Mouse (Mus musculus) kidney, embryonic 16.5 days (tissue): ENCODE measurements around the gene Itih5. TPM values are rescaled to one million over a fixed set of nuclear protein-coding genes. Genes with fewer than 3 reads are reported as not detected.

Experiments
- ATAC-seq: fragments of 200-750 bp; cut with Nextera tagmentation; 2 replicates; pipeline ENCODE4 v1.8.0; 2017; ENCODE audit warnings: moderate TSS enrichment; ENCODE audit not compliant: low FRiP score, low TSS enrichment
- H3K27ac ChIP-seq: fragments of 300-500 bp; sonication (generic); 2 replicates; pipeline ENCODE4 v1.5.1; 2014; ENCODE audit warnings: low read length
- H3K27me3 ChIP-seq: fragments of 300-500 bp; sonication (generic); 2 replicates; pipeline ENCODE4 v1.6.1; 2014; ENCODE audit warnings: low read length, control low read depth, mixed read lengths; ENCODE audit not compliant: insufficient read depth
- H3K36me3 ChIP-seq: fragments of 300-500 bp; sonication (generic); 2 replicates; pipeline ENCODE4 v1.6.1; 2014; ENCODE audit warnings: low read length, control low read depth, mixed read lengths; ENCODE audit not compliant: insufficient read depth
- H3K4me1 ChIP-seq: fragments of 300-500 bp; sonication (generic); 2 replicates; pipeline ENCODE4 v1.6.1; 2014; ENCODE audit warnings: low read length, control low read depth, mixed read lengths; ENCODE audit not compliant: insufficient read depth
- H3K4me2 ChIP-seq: fragments of 300-500 bp; sonication (generic); replicated peaks from 2 replicates; pipeline ENCODE4 v1.6.1; 2014; ENCODE audit warnings: low read depth, low read length
- H3K4me3 ChIP-seq: fragments of 300-500 bp; sonication (generic); 2 replicates; pipeline ENCODE4 v1.5.1; 2014; ENCODE audit warnings: mild to moderate bottlenecking, low read length
- H3K9ac ChIP-seq: fragments of 300-500 bp; sonication (generic); replicated peaks from 2 replicates; pipeline ENCODE4 v1.6.1; 2014; ENCODE audit warnings: low read length
- H3K9me3 ChIP-seq: fragments of 300-500 bp; sonication (generic); 2 replicates; pipeline ENCODE4 v1.6.1; 2016; ENCODE audit warnings: low read length, control low read depth
- WGBS: fragments of 180-500 bp; shearing (Covaris S2); extraction: QIAGEN DNeasy Blood & Tissue Kit; methylation state at CpG from one replicate; pipeline ENCODE4 v1.1.7; 2014; 5-methylcytosine and 5-hydroxymethylcytosine counted together
- polyA plus RNA-seq: library from polyadenylated mRNA; unstranded; fragments of >200 nt; fragmentation: Nextera tagmentation; extraction: Ambion mirVana; gene quantifications from 2 replicates; pipeline ENCODE4 v1.2.1, GENCODE M21; 2015

Itih5 gene
- polyA plus RNA-seq, 1 experiment from 2014 or later: 7.0 TPM

GRCm38 (mm10) chr2:10251466-10251865, 98.1 kb downstream of the Itih5 start:
- H3K4me2 ChIP-seq: no peak overlapping the region
- no peaks in the 10 kb centered on the region for H3K36me3 ChIP-seq
- H3K9ac ChIP-seq: no peak overlapping the region
- no peaks in the 10 kb centered on the region for H3K9me3 ChIP-seq
- H3K4me3 ChIP-seq: no peak overlapping the region
- no peaks in the 10 kb centered on the region for H3K4me1 ChIP-seq
- H3K27ac ChIP-seq: no peak overlapping the region
- no peaks in the 10 kb centered on the region for H3K27me3 ChIP-seq
- ATAC-seq: peak; percentile 27; the same call in 1 of the 2 replicates
- 75% methylated on average over 9 of the region's 9 CpGs for WGBS

- H3K4me2 ChIP-seq: no peak overlapping the region
- no peak overlapping the region for H3K4me3 ChIP-seq
- H3K27me3 ChIP-seq: no peaks in the 10 kb centered on the region
- 68% methylated on average over 2 of the region's 2 CpGs for WGBS
- no peak overlapping the region for H3K27ac ChIP-seq
- no peak for ATAC-seq
- H3K4me1 ChIP-seq: no peaks in the 10 kb centered on the region
- H3K36me3 ChIP-seq: no peaks in the 10 kb centered on the region
- no peaks in the 10 kb centered on the region for H3K9me3 ChIP-seq
- H3K9ac ChIP-seq: no peak overlapping the region
These were observed 98.6 kb downstream of the Itih5 start for GRCm38 (mm10) chr2:10252016-10252415.

DNA sequence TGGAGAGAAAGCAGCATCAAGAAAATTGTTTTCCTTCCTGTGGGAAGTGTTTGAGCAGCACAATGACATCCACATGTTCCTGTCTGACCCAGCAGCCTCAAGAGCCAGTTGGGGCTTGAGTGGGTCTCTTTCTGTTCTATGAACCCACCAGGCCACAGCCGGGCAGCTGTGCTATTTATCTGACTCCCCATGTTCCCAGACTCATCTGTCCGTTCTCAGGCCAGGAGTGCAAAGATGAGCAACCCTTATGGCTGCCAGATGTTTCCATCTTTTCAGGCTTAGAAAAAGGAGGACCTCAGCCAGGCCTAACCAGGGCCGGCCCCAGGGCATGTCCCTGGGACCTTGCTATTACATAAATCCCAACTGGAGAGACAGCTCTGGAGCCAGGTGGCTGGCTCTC, 100.0 kb downstream of the Itih5 start:
- Histone ChIP-seq H3K4me3 (no peak overlapping the region), H3K27ac (no peak overlapping the region), H3K36me3 (no peaks in the 10 kb centered on the region), H3K9me3 (no peaks in the 10 kb centered on the region), H3K4me2 (no peak overlapping the region), H3K9ac (no peak overlapping the region), H3K4me1 (no peaks in the 10 kb centered on the region), H3K27me3 (no peaks in the 10 kb centered on the region)
- 70% methylated on average over 3 of the region's 3 CpGs for WGBS
- ATAC-seq: no peak

DNA sequence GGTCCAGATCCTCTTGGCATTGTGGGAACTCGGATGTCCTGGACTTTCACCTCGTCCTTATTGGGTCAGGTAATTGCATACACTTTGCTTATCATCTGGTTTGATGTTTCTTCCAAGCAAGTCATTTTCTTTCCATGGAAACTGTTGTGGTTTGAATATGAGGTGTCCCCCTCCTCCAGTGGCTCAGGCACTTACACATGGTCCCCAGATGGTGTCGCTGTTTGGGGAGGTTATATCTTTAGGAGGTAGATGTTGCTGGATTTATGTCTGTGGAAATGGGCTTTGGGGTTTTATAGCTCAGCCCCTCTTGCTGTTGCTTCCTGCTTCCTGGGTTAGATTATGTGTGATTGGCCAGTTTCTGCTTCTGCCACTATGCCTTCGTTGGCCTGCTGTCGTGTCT, 103.6 kb downstream of the Itih5 start:
- H3K36me3 ChIP-seq: no peaks in the 10 kb centered on the region
- H3K9me3 ChIP-seq: no peaks in the 10 kb centered on the region
- no peak overlapping the region for H3K4me3 ChIP-seq
- H3K27me3 ChIP-seq: no peaks in the 10 kb centered on the region
- no peak overlapping the region for H3K4me2 ChIP-seq
- H3K4me1 ChIP-seq: no peaks in the 10 kb centered on the region
- no peak overlapping the region for H3K27ac ChIP-seq
- ATAC-seq: no peak
- H3K9ac ChIP-seq: no peak overlapping the region
- WGBS: 71% methylated on average over 5 of the region's 5 CpGs

GRCm38 (mm10) chr2:10258312-10258711, 104.9 kb downstream of the Itih5 start:
- H3K27ac ChIP-seq: no peak overlapping the region
- no peaks in the 10 kb centered on the region for H3K9me3 ChIP-seq
- no peak overlapping the region for H3K9ac ChIP-seq
- ATAC-seq: no peak
- no peaks in the 10 kb centered on the region for H3K27me3 ChIP-seq
- no peak overlapping the region for H3K4me2 ChIP-seq
- WGBS: 74% methylated on average over 5 of the region's 5 CpGs
- H3K4me1 ChIP-seq: peaks cover under 1% of the 10 kb centered on the region; the same call in 1 of the 2 replicates
- H3K36me3 ChIP-seq: no peaks in the 10 kb centered on the region
- no peak overlapping the region for H3K4me3 ChIP-seq

DNA sequence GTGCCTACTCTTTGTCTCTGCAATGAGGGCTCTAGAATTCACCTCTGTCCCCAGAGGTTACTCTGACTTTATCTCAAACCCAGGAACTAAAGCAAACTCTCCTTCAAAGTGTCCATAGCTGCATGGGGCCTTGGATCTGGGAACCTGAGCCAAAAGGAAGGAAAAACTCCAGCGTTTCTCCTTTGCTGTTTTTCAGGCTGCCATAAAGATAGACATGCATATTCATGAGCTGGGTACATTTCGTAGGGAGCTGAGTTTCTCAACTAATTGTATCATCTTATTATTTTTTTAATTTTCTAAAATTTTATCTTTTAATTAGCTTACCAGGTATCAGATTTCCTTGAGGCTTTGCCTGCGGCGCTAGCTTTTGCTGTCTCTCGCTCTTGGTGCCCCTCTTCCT, 106.7 kb downstream of the Itih5 start:
- Histone ChIP-seq H3K9ac (no peak overlapping the region), H3K4me2 (no peak overlapping the region), H3K27me3 (no peaks in the 10 kb centered on the region), H3K4me1 (peaks cover 14% of the 10 kb centered on the region), H3K36me3 (no peaks in the 10 kb centered on the region), H3K27ac (no peak overlapping the region), H3K9me3 (no peaks in the 10 kb centered on the region), H3K4me3 (no peak overlapping the region)
- no peak for ATAC-seq
- WGBS: 59% methylated on average over 5 of the region's 5 CpGs

GRCm38 (mm10) chr2:10261337-10261736, 108.0 kb downstream of the Itih5 start:
- H3K4me2 ChIP-seq: no peak overlapping the region
- H3K9me3 ChIP-seq: no peaks in the 10 kb centered on the region
- no peak for ATAC-seq
- no peak overlapping the region for H3K4me3 ChIP-seq
- WGBS: 47% methylated on average over 5 of the region's 5 CpGs
- H3K36me3 ChIP-seq: no peaks in the 10 kb centered on the region
- H3K4me1 ChIP-seq: peaks cover 14% of the 10 kb centered on the region
- no peaks in the 10 kb centered on the region for H3K27me3 ChIP-seq
- no peak overlapping the region for H3K9ac ChIP-seq
- H3K27ac ChIP-seq: no peak overlapping the region

DNA sequence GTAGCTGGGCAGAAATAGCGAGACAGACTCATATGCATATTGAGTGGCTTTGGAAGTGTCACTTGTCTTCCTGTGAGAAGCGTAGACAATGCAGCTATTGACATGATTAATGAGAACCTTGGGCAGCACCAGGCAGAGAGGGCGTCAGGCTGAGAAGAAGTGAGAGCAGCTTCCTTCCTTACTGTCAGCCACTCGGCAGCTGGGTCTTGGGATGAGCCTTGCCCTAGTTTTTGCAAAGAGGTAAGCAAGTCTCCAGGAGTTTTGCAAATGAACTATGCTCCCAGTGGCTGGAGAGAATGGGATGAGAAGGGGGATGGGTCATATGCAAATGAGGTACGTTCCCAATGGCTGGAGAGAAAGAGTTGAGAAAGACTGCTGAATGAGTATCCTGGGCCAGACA, 109.4 kb downstream of the Itih5 start:
- no peaks in the 10 kb centered on the region for H3K27me3 ChIP-seq
- 27% methylated on average over 5 of the region's 5 CpGs for WGBS
- no peak overlapping the region for H3K4me3 ChIP-seq
- peaks cover 14% of the 10 kb centered on the region for H3K4me1 ChIP-seq
- no peak overlapping the region for H3K4me2 ChIP-seq
- peak; percentile 76; the same call in 1 of the 2 replicates for ATAC-seq
- no peaks in the 10 kb centered on the region for H3K36me3 ChIP-seq
- no peak overlapping the region for H3K27ac ChIP-seq
- no peaks in the 10 kb centered on the region for H3K9me3 ChIP-seq
- H3K9ac ChIP-seq: no peak overlapping the region

- WGBS: 12% methylated on average over 7 of the region's 7 CpGs
- Histone ChIP-seq H3K27me3 (no peaks in the 10 kb centered on the region), H3K4me1 (peaks cover 14% of the 10 kb centered on the region), H3K9me3 (no peaks in the 10 kb centered on the region), H3K9ac (no peak overlapping the region), H3K4me3 (no peak overlapping the region), H3K4me2 (0 out of 2 replicates have a peak overlapping the region, but pooled peaks have one; percentile 16), H3K36me3 (no peaks in the 10 kb centered on the region), H3K27ac (no peak overlapping the region)
- peak; percentile 62 for ATAC-seq
These were observed 110.6 kb downstream of the Itih5 start for GRCm38 (mm10) chr2:10263909-10264489.

- H3K4me2 ChIP-seq: no peak overlapping the region
- 65% methylated on average over 5 of the region's 5 CpGs for WGBS
- H3K36me3 ChIP-seq: no peaks in the 10 kb centered on the region
- H3K9me3 ChIP-seq: no peaks in the 10 kb centered on the region
- no peak overlapping the region for H3K9ac ChIP-seq
- peaks cover 14% of the 10 kb centered on the region for H3K4me1 ChIP-seq
- no peaks in the 10 kb centered on the region for H3K27me3 ChIP-seq
- no peak overlapping the region for H3K4me3 ChIP-seq
- no peak for ATAC-seq
- no peak overlapping the region for H3K27ac ChIP-seq
These were observed 112.5 kb downstream of the Itih5 start for GRCm38 (mm10) chr2:10265881-10266280.
